Mouse (Mus musculus): ENCODE results near the gene Gm6614. TPM values are rescaled to one million over a fixed set of nuclear protein-coding genes. Genes with fewer than 3 reads are reported as not detected.
A peak's percentile ranks its signal among the peaks of the same experiment; 100 is the strongest.
"Not testable (repeated sequence)": the region's sequence is repeated elsewhere in the genome, so short reads cannot be mapped to it uniquely, and the experiment has no call there.

Gm6614 gene
- polyA plus RNA-seq (2015; fragmentation: Nextera tagmentation; extraction: Ambion mirVana), result not detected in 2 replicates

- H3K9me3 ChIP-seq (replicated peaks; ENCODE audit: control insufficient read depth, low read length, poor library complexity, severe bottlenecking), result no peaks in the 10 kb centered on the region
- no peak within 1 kb of the TSS for H3K27ac ChIP-seq (ENCODE audit: low read length)
- 94% methylated on average over 4 of the region's 4 CpGs for WGBS
- no peak within 1 kb of the TSS for H3K4me3 ChIP-seq (ENCODE audit: low read depth, low read length)
- no peaks in the 10 kb centered on the region for H3K4me1 ChIP-seq (ENCODE audit: control insufficient read depth, insufficient read depth, low read length)
- no peak within 1 kb of the TSS for H3K9ac ChIP-seq (ENCODE audit: low read depth, low read length)
- no peaks in the 10 kb centered on the region for H3K36me3 ChIP-seq (ENCODE audit: control insufficient read depth, insufficient read depth, low read length)
- H3K4me2 ChIP-seq (ENCODE audit: low read length), result no peak within 1 kb of the TSS
- ATAC-seq, result no peak
- H3K27me3 ChIP-seq (ENCODE audit: control insufficient read depth, insufficient read depth, low read depth, low read length), result no peaks in the 10 kb centered on the region
Observed at GRCm38 (mm10) chr6:142011364-142011955, at the start of gene Gm6614. Gene Gm6614 (minus strand): TSS chr6:142011414.

- not testable (repeated sequence) for ATAC-seq; H3K4me3 ChIP-seq (ENCODE audit: low read depth, low read length); H3K27ac ChIP-seq (ENCODE audit: low read length); H3K36me3 ChIP-seq (ENCODE audit: control insufficient read depth, insufficient read depth, low read length); H3K27me3 ChIP-seq (ENCODE audit: control insufficient read depth, insufficient read depth, low read depth, low read length); H3K4me2 ChIP-seq (ENCODE audit: low read length); H3K9ac ChIP-seq (ENCODE audit: low read depth, low read length); H3K9me3 ChIP-seq (replicated peaks; ENCODE audit: control insufficient read depth, low read length, poor library complexity, severe bottlenecking); H3K4me1 ChIP-seq (ENCODE audit: control insufficient read depth, insufficient read depth, low read length)
- WGBS, result 91% methylated on average over 3 of the region's 3 CpGs
Observed at GRCm38 (mm10) chr6:142058281-142058680, 47.1 kb upstream of the Gm6614 start.

GRCm38 (mm10) chr6:142047689-142048088 lies 36.5 kb upstream of the Gm6614 start:
- Histone ChIP-seq H3K4me3 (ENCODE audit: low read depth, low read length) (no peak overlapping the region), H3K27me3 (ENCODE audit: control insufficient read depth, insufficient read depth, low read depth, low read length) (no peaks in the 10 kb centered on the region), H3K36me3 (ENCODE audit: control insufficient read depth, insufficient read depth, low read length) (no peaks in the 10 kb centered on the region), H3K9ac (ENCODE audit: low read depth, low read length) (no peak overlapping the region), H3K4me1 (ENCODE audit: control insufficient read depth, insufficient read depth, low read length) (no peaks in the 10 kb centered on the region), H3K4me2 (ENCODE audit: low read length) (no peak overlapping the region), H3K9me3 (replicated peaks; ENCODE audit: control insufficient read depth, low read length, poor library complexity, severe bottlenecking) (no peaks in the 10 kb centered on the region; the same call in 1 of the 2 replicates), H3K27ac (ENCODE audit: low read length) (no peak overlapping the region)
- no peak for ATAC-seq
- 35% methylated on average over 1 of the region's 1 CpGs for WGBS

- Histone ChIP-seq H3K9ac (ENCODE audit: low read depth, low read length) (no peak overlapping the region), H3K4me1 (ENCODE audit: control insufficient read depth, insufficient read depth, low read length) (no peaks in the 10 kb centered on the region), H3K4me3 (ENCODE audit: low read depth, low read length) (no peak overlapping the region), H3K27me3 (ENCODE audit: control insufficient read depth, insufficient read depth, low read depth, low read length) (no peaks in the 10 kb centered on the region), H3K4me2 (ENCODE audit: low read length) (no peak overlapping the region), H3K36me3 (ENCODE audit: control insufficient read depth, insufficient read depth, low read length) (no peaks in the 10 kb centered on the region), H3K9me3 (replicated peaks; ENCODE audit: control insufficient read depth, low read length, poor library complexity, severe bottlenecking) (no peaks in the 10 kb centered on the region; the same call in 1 of the 2 replicates), H3K27ac (ENCODE audit: low read length) (no peak overlapping the region)
- ATAC-seq, result no peak
- 94% methylated on average over 2 of the region's 2 CpGs for WGBS
Observed at GRCm38 (mm10) chr6:142045746-142046145, 34.5 kb upstream of the Gm6614 start.

GRCm38 (mm10) chr6:142041896-142042295 lies 30.7 kb upstream of the Gm6614 start:
- Histone ChIP-seq H3K4me1 (ENCODE audit: control insufficient read depth, insufficient read depth, low read length) (no peaks in the 10 kb centered on the region), H3K36me3 (ENCODE audit: control insufficient read depth, insufficient read depth, low read length) (no peaks in the 10 kb centered on the region), H3K4me2 (ENCODE audit: low read length) (no peak overlapping the region), H3K4me3 (ENCODE audit: low read depth, low read length) (no peak overlapping the region), H3K9ac (ENCODE audit: low read depth, low read length) (no peak overlapping the region), H3K27me3 (ENCODE audit: control insufficient read depth, insufficient read depth, low read depth, low read length) (no peaks in the 10 kb centered on the region), H3K27ac (ENCODE audit: low read length) (no peak overlapping the region), H3K9me3 (replicated peaks; ENCODE audit: control insufficient read depth, low read length, poor library complexity, severe bottlenecking) (no peaks in the 10 kb centered on the region; the same call in 1 of the 2 replicates)
- no peak for ATAC-seq
- 97% methylated on average over 3 of the region's 3 CpGs for WGBS

- peak; percentile 36; the same call in 1 of the 2 replicates for ATAC-seq
- no peak overlapping the region for H3K4me2 ChIP-seq (ENCODE audit: low read length)
- whole genome bisulfite sequencing, result 52% methylated on average over 16 of the region's 16 CpGs
- no peak overlapping the region for H3K27ac ChIP-seq (ENCODE audit: low read length)
- H3K9ac ChIP-seq (ENCODE audit: low read depth, low read length), result no peak overlapping the region
- H3K4me1 ChIP-seq (ENCODE audit: control insufficient read depth, insufficient read depth, low read length), result no peaks in the 10 kb centered on the region
- no peaks in the 10 kb centered on the region for H3K9me3 ChIP-seq (replicated peaks; ENCODE audit: control insufficient read depth, low read length, poor library complexity, severe bottlenecking)
- H3K36me3 ChIP-seq (ENCODE audit: control insufficient read depth, insufficient read depth, low read length), result no peaks in the 10 kb centered on the region
- no peaks in the 10 kb centered on the region for H3K27me3 ChIP-seq (ENCODE audit: control insufficient read depth, insufficient read depth, low read depth, low read length)
- H3K4me3 ChIP-seq (ENCODE audit: low read depth, low read length), result no peak overlapping the region
Observed at GRCm38 (mm10) chr6:142040306-142041175, 29.3 kb upstream of the Gm6614 start.

- Histone ChIP-seq H3K27ac (ENCODE audit: low read length) (no peak overlapping the region), H3K9me3 (replicated peaks; ENCODE audit: control insufficient read depth, low read length, poor library complexity, severe bottlenecking) (no peaks in the 10 kb centered on the region), H3K27me3 (ENCODE audit: control insufficient read depth, insufficient read depth, low read depth, low read length) (no peaks in the 10 kb centered on the region), H3K9ac (ENCODE audit: low read depth, low read length) (no peak overlapping the region), H3K4me3 (ENCODE audit: low read depth, low read length) (no peak overlapping the region), H3K4me1 (ENCODE audit: control insufficient read depth, insufficient read depth, low read length) (no peaks in the 10 kb centered on the region), H3K36me3 (ENCODE audit: control insufficient read depth, insufficient read depth, low read length) (no peaks in the 10 kb centered on the region), H3K4me2 (ENCODE audit: low read length) (no peak overlapping the region)
- no peak for ATAC-seq
- 83% methylated on average over 2 of the region's 2 CpGs for WGBS
Observed at GRCm38 (mm10) chr6:142035771-142036170, 24.6 kb upstream of the Gm6614 start.

- H3K4me2 ChIP-seq (ENCODE audit: low read length), result no peak overlapping the region
- H3K4me1 ChIP-seq (ENCODE audit: control insufficient read depth, insufficient read depth, low read length), result no peaks in the 10 kb centered on the region
- 93% methylated on average over 3 of the region's 3 CpGs for WGBS
- H3K9me3 ChIP-seq (replicated peaks; ENCODE audit: control insufficient read depth, low read length, poor library complexity, severe bottlenecking), result no peaks in the 10 kb centered on the region
- no peak overlapping the region for H3K9ac ChIP-seq (ENCODE audit: low read depth, low read length)
- no peak overlapping the region for H3K27ac ChIP-seq (ENCODE audit: low read length)
- H3K27me3 ChIP-seq (ENCODE audit: control insufficient read depth, insufficient read depth, low read depth, low read length), result no peaks in the 10 kb centered on the region
- ATAC-seq, result no peak
- H3K4me3 ChIP-seq (ENCODE audit: low read depth, low read length), result no peak overlapping the region
- H3K36me3 ChIP-seq (ENCODE audit: control insufficient read depth, insufficient read depth, low read length), result no peaks in the 10 kb centered on the region
Observed at GRCm38 (mm10) chr6:142021671-142022070, 10.5 kb upstream of the Gm6614 start.

GRCm38 (mm10) chr6:141986772-141987171 lies 24.4 kb downstream of the Gm6614 start:
- Histone ChIP-seq H3K27me3 (ENCODE audit: control insufficient read depth, insufficient read depth, low read depth, low read length) (no peaks in the 10 kb centered on the region), H3K4me1 (ENCODE audit: control insufficient read depth, insufficient read depth, low read length) (no peaks in the 10 kb centered on the region), H3K27ac (ENCODE audit: low read length) (no peak overlapping the region), H3K4me2 (ENCODE audit: low read length) (no peak overlapping the region), H3K36me3 (ENCODE audit: control insufficient read depth, insufficient read depth, low read length) (no peaks in the 10 kb centered on the region), H3K9ac (ENCODE audit: low read depth, low read length) (no peak overlapping the region), H3K4me3 (ENCODE audit: low read depth, low read length) (no peak overlapping the region), H3K9me3 (replicated peaks; ENCODE audit: control insufficient read depth, low read length, poor library complexity, severe bottlenecking) (no peaks in the 10 kb centered on the region)
- no peak for ATAC-seq
- WGBS, result 99% methylated on average over 6 of the region's 6 CpGs
